Mouse (Mus musculus) heart, embryonic 14.5 days (tissue): ENCODE data around the gene F8. TPM values are rescaled to one million over a fixed set of nuclear protein-coding genes. Genes with fewer than 3 reads are reported as not detected.

Experiments used
- polyA plus RNA-seq: library from polyadenylated mRNA; unstranded; fragments of >200 nt; fragmentation: Nextera tagmentation; extraction: Ambion mirVana; gene quantifications from 2 replicates; pipeline ENCODE4 v1.2.1, GENCODE M21; 2014

The F8 gene
- polyA plus RNA-seq, 1 experiment from 2014 or later: 4.1 TPM

Other genes starting within 250 kb of the F8 start
- not detected in 2 replicates for gene Smim9, start 218.8 kb downstream of the F8 start, polyA plus RNA-seq
- 100 and 108 TPM in 2 replicates for gene Fundc2, start 216 bp downstream of the F8 start, polyA plus RNA-seq
- gene Cmc4, start 34.0 kb upstream of the F8 start, polyA plus RNA-seq: 22.1 and 23.9 TPM in 2 replicates
- gene Mtcp1, start 34.0 kb upstream of the F8 start, polyA plus RNA-seq: 8.6 and 8.8 TPM in 2 replicates
- gene Brcc3, start 34.0 kb upstream of the F8 start, polyA plus RNA-seq: 49.8 and 50.2 TPM in 2 replicates
- gene Vbp1, start 131.7 kb upstream of the F8 start, polyA plus RNA-seq: 156 and 169 TPM in 2 replicates
- gene Rab39b, start 195.6 kb upstream of the F8 start, polyA plus RNA-seq: 0.20 and 0.30 TPM in 2 replicates